Mouse (Mus musculus) Patski (cell line): ENCODE results near the gene Asap2. TPM values are rescaled to one million over a fixed set of nuclear protein-coding genes. Genes with fewer than 3 reads are reported as not detected.

Source experiments
- ATAC-seq: fragments of 100-300 bp; one replicate; pipeline ENCODE4 v1.8.0; 2021
- CTCF ChIA-PET: fragments of 350-600 bp; sonication (Branson Sonifier 250); formaldehyde crosslinking; loops from one replicate; lab custom pipeline; 2022; ENCODE audit warnings: inconsistent platforms; lab: Charles Lee
- POLR2A ChIA-PET: fragments of 350-600 bp; sonication (Branson Sonifier 250); formaldehyde crosslinking; loops from one replicate; lab custom pipeline; 2022; ENCODE audit warnings: antibody characterized with exemption, inconsistent platforms; lab: Charles Lee
- DNase-seq: peaks from one replicate; pipeline ENCODE4 v3.0.0-alpha.2; 2011; ENCODE audit warnings: low read depth, low spot score
- H3K27me3 ChIP-seq: fragments of 371-371 bp; one replicate; pipeline ENCODE4 v1.5.1; 2021
- CTCF ChIP-seq: fragments of 100-300 bp; IDR thresholded peaks from one replicate; pipeline ENCODE4 v1.5.1; 2021
- in situ Hi-C: fragments of 300-500 bp; cut with MboI; formaldehyde crosslinking; loops from 3 replicates; pipeline ENCODE4 v1.11.1; 2018; ENCODE audit warnings: low pct_unique_long_range_greater_than_20kb, mixed read lengths
- polyA plus RNA-seq: library from polyadenylated mRNA; unstranded; gene quantifications from one replicate; pipeline ENCODE4 v1.2.3, GENCODE M21; 2021

Asap2 gene
- polyA plus RNA-seq, 1 experiment from 2014 or later = 8.9 TPM

GRCm38 (mm10) chr12:21188880-21189279 is 198.6 kb downstream of the Asap2 start:
- H3K27me3 ChIP-seq = no peaks in the 10 kb centered on the region
- ChIA-PET CTCF (no interaction called here), POLR2A (interaction anchor here (0.5 kb wide), 1 partner anchor 123 kb away, joined by 3 read pairs; no protein-coding TSS in a partner anchor)
- ATAC-seq (no peak), DNase-seq (no peak)
- no peak for TF ChIP-seq CTCF
- in situ Hi-C loops = no loop called here

- POLR2A ChIA-PET = interaction anchor here (0.5 kb wide), 1 partner anchor 229 kb away, joined by 4 read pairs; no protein-coding TSS in a partner anchor
- in situ Hi-C loops = no loop called here
- no peaks in the 10 kb centered on the region for H3K27me3 ChIP-seq
- CTCF ChIA-PET = no interaction called here
- DNase-seq (no peak), ATAC-seq (no peak)
- no peak for TF ChIP-seq CTCF
Observed at GRCm38 (mm10) chr12:21191546-21191945, 201.3 kb downstream of the Asap2 start.

- H3K27me3 ChIP-seq = no peaks in the 10 kb centered on the region
- in situ Hi-C loops = no loop called here
- TF ChIP-seq CTCF = no peak
- ChIA-PET POLR2A (no interaction called here), CTCF (no interaction called here)
- DNase-seq = no peak
- no peak for ATAC-seq
Observed at GRCm38 (mm10) chr12:21195497-21195896, 205.2 kb downstream of the Asap2 start.

- no peaks in the 10 kb centered on the region for H3K27me3 ChIP-seq
- no peak for TF ChIP-seq CTCF
- DNase-seq = no peak
- CTCF ChIA-PET = interaction anchor here (1.6 kb wide), 1 partner anchor 36 kb away, joined by 3 read pairs; no protein-coding TSS in a partner anchor
- POLR2A ChIA-PET = no interaction called here
- in situ Hi-C loops = no loop called here
- ATAC-seq = peak; percentile 42
Observed at GRCm38 (mm10) chr12:21196420-21196819, 206.2 kb downstream of the Asap2 start.

- ChIA-PET CTCF (no interaction called here), POLR2A (no interaction called here)
- no peaks in the 10 kb centered on the region for H3K27me3 ChIP-seq
- in situ Hi-C loops = no loop called here
- ATAC-seq (no peak), DNase-seq (no peak)
- TF ChIP-seq CTCF = no peak
Observed at GRCm38 (mm10) chr12:21200613-21201012, 210.4 kb downstream of the Asap2 start.

GRCm38 (mm10) chr12:21201485-21202269 is 211.4 kb downstream of the Asap2 start:
- DNase-seq (no peak), ATAC-seq (no peak)
- CTCF ChIA-PET = interaction anchor here (1.1 kb wide), 1 partner anchor 26 kb away, joined by 3 read pairs; no protein-coding TSS in a partner anchor
- H3K27me3 ChIP-seq = no peaks in the 10 kb centered on the region
- POLR2A ChIA-PET = no interaction called here
- in situ Hi-C loops = no loop called here
- no peak for TF ChIP-seq CTCF

- in situ Hi-C loops = no loop called here
- POLR2A ChIA-PET = no interaction called here
- DNase-seq (no peak), ATAC-seq (no peak)
- no peaks in the 10 kb centered on the region for H3K27me3 ChIP-seq
- CTCF ChIA-PET = interaction anchor here (1.7 kb wide), 1 partner anchor 22 kb away, joined by 5 read pairs; no protein-coding TSS in a partner anchor
- TF ChIP-seq CTCF = no peak
Observed at GRCm38 (mm10) chr12:21204701-21205312, 214.5 kb downstream of the Asap2 start.

DNA sequence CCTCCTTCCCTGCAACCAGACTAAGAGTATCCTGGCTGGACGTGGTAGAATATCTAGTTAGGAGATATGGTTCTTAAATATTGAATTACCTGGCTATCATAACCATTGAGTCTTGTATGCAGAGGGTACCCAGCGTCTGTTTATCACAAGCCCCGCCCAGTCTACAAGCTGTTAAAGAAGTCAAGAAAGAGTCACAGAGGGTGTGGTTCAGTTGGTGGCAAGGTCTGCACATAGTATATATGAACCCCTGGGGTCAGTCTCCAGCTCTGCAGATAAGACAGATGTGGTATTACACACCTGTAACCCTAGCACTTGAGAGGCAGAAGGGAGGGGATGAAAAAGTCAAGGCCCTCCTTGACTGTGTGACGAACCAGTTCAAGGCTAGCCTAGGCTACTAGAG is 215.5 kb downstream of the Asap2 start:
- H3K27me3 ChIP-seq = no peaks in the 10 kb centered on the region
- POLR2A ChIA-PET = interaction anchor here (0.6 kb wide), 1 partner anchor 47 kb away, joined by 3 read pairs; no protein-coding TSS in a partner anchor
- in situ Hi-C loops = no loop called here
- ATAC-seq (no peak), DNase-seq (no peak)
- no peak for TF ChIP-seq CTCF
- CTCF ChIA-PET = interaction anchor here (1.7 kb wide), 1 partner anchor 21 kb away, joined by 5 read pairs; no protein-coding TSS in a partner anchor

GRCm38 (mm10) chr12:21207422-21207821 is 217.2 kb downstream of the Asap2 start:
- DNase-seq = no peak
- ChIA-PET POLR2A (interaction anchor here (1.0 kb wide), 1 partner anchor 20 kb away, joined by 3 read pairs; no protein-coding TSS in a partner anchor), CTCF (no interaction called here)
- TF ChIP-seq CTCF = no peak
- in situ Hi-C loops = no loop called here
- peak; percentile 54 for ATAC-seq
- no peaks in the 10 kb centered on the region for H3K27me3 ChIP-seq

DNA sequence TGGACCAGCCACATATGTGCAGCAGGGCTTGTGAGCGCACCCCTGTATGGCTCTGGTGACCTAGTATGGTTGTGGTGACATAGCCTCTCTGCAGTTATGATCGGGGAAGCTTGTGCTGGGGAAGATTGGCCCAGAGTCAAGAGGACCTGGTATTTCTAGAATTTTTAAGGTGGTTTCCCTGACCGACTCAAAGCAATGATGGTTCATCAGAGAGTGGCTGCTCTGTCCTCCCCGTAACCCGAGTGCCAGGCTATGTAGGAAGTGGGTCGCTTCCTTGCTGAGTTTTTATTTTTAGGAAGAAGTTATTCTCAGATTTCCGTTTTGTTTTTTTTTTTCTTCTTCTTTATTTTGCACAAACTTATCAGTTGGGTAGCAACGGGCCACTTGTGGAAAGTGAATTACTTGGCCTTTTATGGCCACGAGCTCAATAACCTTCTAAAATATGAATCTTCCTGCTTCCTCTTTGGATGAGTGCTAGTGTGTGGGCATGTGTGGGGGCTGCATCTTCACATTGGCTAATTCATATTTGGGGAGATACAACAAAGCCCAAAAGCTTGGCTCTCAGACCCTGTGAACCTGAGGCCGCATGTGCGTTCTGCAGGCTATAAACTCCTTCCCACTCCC is 218.0 kb downstream of the Asap2 start:
- no peak for TF ChIP-seq CTCF
- in situ Hi-C loops = no loop called here
- H3K27me3 ChIP-seq = no peaks in the 10 kb centered on the region
- CTCF ChIA-PET = no interaction called here
- ATAC-seq = no peak
- no peak for DNase-seq
- POLR2A ChIA-PET = interaction anchor here (0.5 to 1.0 kb wide), 5 partner anchors 18 to 393 kb away, joined by 3 to 4 read pairs (median 3); no protein-coding TSS in a partner anchor
